Mouse (Mus musculus): Measurements from ENCODE around the gene Gm8369. TPM values are rescaled to one million over a fixed set of nuclear protein-coding genes. Genes with fewer than 3 reads are reported as not detected.
"Not testable (repeated sequence)": the region's sequence is repeated elsewhere in the genome, so short reads cannot be mapped to it uniquely, and the experiment has no call there.

The Gm8369 gene
- polyA plus RNA-seq, 1 experiment from 2014 or later: not detected

DNA sequence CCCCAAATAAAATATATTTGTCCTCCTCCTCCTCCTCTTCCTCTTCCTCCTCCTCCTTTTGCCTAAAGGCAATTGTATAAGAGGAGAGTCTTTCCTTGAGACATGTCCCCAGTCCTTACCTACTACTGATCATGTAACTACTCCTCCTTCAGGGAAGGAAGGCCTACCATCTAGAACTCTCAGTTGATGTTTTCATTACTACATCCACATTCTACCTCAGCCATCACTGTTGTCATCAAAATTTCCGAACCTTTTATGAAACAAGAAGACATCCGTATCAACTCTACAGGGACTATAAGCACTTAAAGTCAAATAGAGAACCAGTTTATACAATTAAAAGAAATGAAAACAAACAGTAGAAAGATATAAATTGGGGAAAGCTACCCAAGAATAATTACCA, 3.1 kb upstream of the Gm8369 start:
- WGBS: 90% methylated on average over 2 of the region's 2 CpGs
- no peaks in the 10 kb centered on the region for H3K27me3 ChIP-seq (replicated peaks; ENCODE audit: control insufficient read depth, insufficient read depth, low read length)
- H3K36me3 ChIP-seq (ENCODE audit: control insufficient read depth, insufficient read depth): no peaks in the 10 kb centered on the region
- no peak overlapping the region for H3K4me3 ChIP-seq (replicated peaks; ENCODE audit: low read length)
- no peaks in the 10 kb centered on the region for H3K9me3 ChIP-seq (ENCODE audit: control insufficient read depth, low read length)
- no peak overlapping the region for H3K9ac ChIP-seq (replicated peaks; ENCODE audit: low read depth, low read length)
- no peaks in the 10 kb centered on the region for H3K4me1 ChIP-seq (replicated peaks; ENCODE audit: control insufficient read depth, insufficient read depth, low read length)
- no peak for ATAC-seq
- H3K4me2 ChIP-seq (ENCODE audit: low read length): no peak overlapping the region
- H3K27ac ChIP-seq (ENCODE audit: low read length): no peak overlapping the region

DNA sequence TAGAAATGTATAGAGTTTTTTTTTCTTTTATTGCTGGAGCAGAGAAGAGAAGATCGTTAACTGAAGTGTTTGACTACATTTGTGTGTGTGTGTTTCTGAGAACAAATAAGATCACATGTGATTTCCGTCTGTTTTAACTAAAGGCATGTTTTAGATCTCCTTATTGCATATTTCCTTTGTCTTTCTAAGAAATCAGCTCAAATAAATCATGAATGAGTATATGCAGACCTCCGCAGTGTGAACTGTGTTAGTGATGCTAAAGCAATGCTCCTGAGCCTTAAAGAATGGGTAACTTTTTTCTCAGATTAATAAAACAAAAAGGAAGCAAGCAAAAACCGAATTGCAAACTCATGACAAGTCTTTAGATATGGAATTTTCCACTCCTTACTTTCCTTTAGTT, 1.8 kb upstream of the Gm8369 start:
- H3K4me3 ChIP-seq (replicated peaks; ENCODE audit: low read length): no peak overlapping the region
- H3K4me2 ChIP-seq (ENCODE audit: low read length): no peak overlapping the region
- no peaks in the 10 kb centered on the region for H3K36me3 ChIP-seq (ENCODE audit: control insufficient read depth, insufficient read depth)
- no peaks in the 10 kb centered on the region for H3K27me3 ChIP-seq (replicated peaks; ENCODE audit: control insufficient read depth, insufficient read depth, low read length)
- no peak for ATAC-seq
- WGBS: 75% methylated on average over 4 of the region's 4 CpGs
- H3K27ac ChIP-seq (ENCODE audit: low read length): no peak overlapping the region
- no peak overlapping the region for H3K9ac ChIP-seq (replicated peaks; ENCODE audit: low read depth, low read length)
- H3K9me3 ChIP-seq (ENCODE audit: control insufficient read depth, low read length): no peaks in the 10 kb centered on the region
- no peaks in the 10 kb centered on the region for H3K4me1 ChIP-seq (replicated peaks; ENCODE audit: control insufficient read depth, insufficient read depth, low read length)

- Histone ChIP-seq H3K4me1 (replicated peaks; ENCODE audit: control insufficient read depth, insufficient read depth, low read length) (no peaks in the 10 kb centered on the region), H3K4me3 (replicated peaks; ENCODE audit: low read length) (no peak overlapping the region), H3K9ac (replicated peaks; ENCODE audit: low read depth, low read length) (no peak overlapping the region), H3K36me3 (ENCODE audit: control insufficient read depth, insufficient read depth) (no peaks in the 10 kb centered on the region), H3K27me3 (replicated peaks; ENCODE audit: control insufficient read depth, insufficient read depth, low read length) (no peaks in the 10 kb centered on the region), H3K27ac (ENCODE audit: low read length) (no peak overlapping the region), H3K4me2 (ENCODE audit: low read length) (no peak overlapping the region), H3K9me3 (ENCODE audit: control insufficient read depth, low read length) (no peaks in the 10 kb centered on the region)
- 90% methylated on average over 3 of the region's 3 CpGs for WGBS
- no peak for ATAC-seq
Measured at GRCm38 (mm10) chr19:11484388-11484787, 1.4 kb upstream of the Gm8369 start.

DNA sequence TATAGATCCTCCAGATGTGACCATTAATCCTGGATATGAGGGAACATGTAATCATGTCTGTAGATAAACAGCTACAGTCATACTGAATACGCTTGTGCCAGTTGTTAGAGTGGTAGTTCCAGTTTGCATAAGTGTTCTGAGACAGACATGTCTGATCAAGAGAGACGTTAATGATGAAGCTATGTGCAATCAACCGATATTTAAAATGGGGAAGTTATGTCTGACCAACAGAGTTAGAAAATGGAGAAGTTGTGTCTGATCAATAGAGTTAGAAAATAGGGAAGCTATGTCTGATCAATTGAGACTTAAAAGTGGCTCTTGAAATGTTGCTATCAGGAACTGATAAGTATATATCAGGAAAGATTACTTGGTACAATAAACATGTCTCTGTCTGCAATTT, 472 bp upstream of the Gm8369 start:
- no peak for ATAC-seq
- H3K9ac ChIP-seq (replicated peaks; ENCODE audit: low read depth, low read length): no peak overlapping the region
- no peaks in the 10 kb centered on the region for H3K27me3 ChIP-seq (replicated peaks; ENCODE audit: control insufficient read depth, insufficient read depth, low read length)
- H3K27ac ChIP-seq (ENCODE audit: low read length): no peak overlapping the region
- WGBS: 92% methylated on average over 3 of the region's 3 CpGs
- no peak overlapping the region for H3K4me2 ChIP-seq (ENCODE audit: low read length)
- no peak overlapping the region for H3K4me3 ChIP-seq (replicated peaks; ENCODE audit: low read length)
- H3K36me3 ChIP-seq (ENCODE audit: control insufficient read depth, insufficient read depth): no peaks in the 10 kb centered on the region
- no peaks in the 10 kb centered on the region for H3K9me3 ChIP-seq (ENCODE audit: control insufficient read depth, low read length)
- no peaks in the 10 kb centered on the region for H3K4me1 ChIP-seq (replicated peaks; ENCODE audit: control insufficient read depth, insufficient read depth, low read length)

DNA sequence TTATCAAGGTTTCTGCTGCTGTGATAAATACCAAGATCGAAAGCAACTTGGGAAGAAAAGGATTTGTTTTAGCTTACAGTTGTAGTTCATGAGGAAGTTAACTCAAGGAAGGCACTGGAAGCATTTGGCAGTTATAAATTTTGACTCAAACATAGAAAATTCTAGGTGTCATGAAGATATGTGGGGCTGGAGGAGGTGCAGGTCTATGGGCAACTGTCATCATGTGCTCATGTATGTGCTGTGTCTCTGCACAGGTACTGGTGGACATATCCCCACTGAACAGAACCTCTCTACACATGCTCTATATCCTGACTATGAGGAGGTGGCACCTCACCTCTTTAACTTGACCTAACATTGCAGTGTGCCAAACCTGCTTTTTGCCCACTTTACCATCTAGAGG, 861 bp downstream of the Gm8369 start:
- no peaks in the 10 kb centered on the region for H3K4me1 ChIP-seq (replicated peaks; ENCODE audit: control insufficient read depth, insufficient read depth, low read length)
- no peak overlapping the region for H3K27ac ChIP-seq (ENCODE audit: low read length)
- no peak overlapping the region for H3K4me3 ChIP-seq (replicated peaks; ENCODE audit: low read length)
- H3K36me3 ChIP-seq (ENCODE audit: control insufficient read depth, insufficient read depth): no peaks in the 10 kb centered on the region
- no peak overlapping the region for H3K9ac ChIP-seq (replicated peaks; ENCODE audit: low read depth, low read length)
- WGBS: 87% methylated on average over 1 of the region's 1 CpGs
- H3K9me3 ChIP-seq (ENCODE audit: control insufficient read depth, low read length): no peaks in the 10 kb centered on the region
- H3K27me3 ChIP-seq (replicated peaks; ENCODE audit: control insufficient read depth, insufficient read depth, low read length): no peaks in the 10 kb centered on the region
- no peak overlapping the region for H3K4me2 ChIP-seq (ENCODE audit: low read length)
- no peak for ATAC-seq

DNA sequence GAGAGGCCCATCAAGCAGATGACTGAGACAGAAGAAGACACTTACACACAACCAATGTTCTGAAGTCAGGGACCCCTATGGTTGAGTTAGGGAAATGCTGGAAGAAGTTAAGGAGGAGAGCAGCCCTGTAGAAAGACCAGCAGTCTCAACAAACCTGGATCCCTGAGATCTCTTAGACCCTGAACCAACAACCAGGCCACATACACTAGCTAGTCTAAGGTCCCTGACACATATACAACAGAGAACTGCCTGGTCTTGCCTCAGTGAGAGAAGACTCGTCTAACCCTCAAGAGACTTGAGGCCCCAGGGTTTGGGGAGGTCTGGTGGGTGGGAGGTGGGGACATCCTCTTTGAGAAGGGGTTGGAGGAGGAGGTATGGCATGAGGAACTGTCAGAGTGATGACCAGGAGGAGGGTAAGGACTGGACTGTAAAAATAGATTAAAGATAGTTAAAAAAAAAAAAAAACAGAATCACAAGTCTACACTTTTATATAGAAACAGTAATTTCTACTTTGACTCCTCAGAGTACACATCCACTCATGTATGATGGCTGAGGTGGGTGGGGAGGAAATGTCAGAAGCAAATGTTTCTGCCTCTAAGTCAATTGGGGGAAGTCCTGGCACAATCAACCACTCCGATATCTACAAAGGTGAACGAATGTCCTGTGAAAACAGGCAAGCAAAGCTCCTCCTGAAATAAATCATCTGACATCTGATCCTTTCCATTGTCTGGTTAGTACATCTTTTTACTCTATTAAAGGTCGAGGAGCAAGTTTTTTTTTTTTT, 5.9 kb downstream of the Gm8369 start:
- Histone ChIP-seq H3K27ac (ENCODE audit: low read length) (no peak overlapping the region), H3K36me3 (ENCODE audit: control insufficient read depth, insufficient read depth) (no peaks in the 10 kb centered on the region), H3K9me3 (ENCODE audit: control insufficient read depth, low read length) (no peaks in the 10 kb centered on the region), H3K27me3 (replicated peaks; ENCODE audit: control insufficient read depth, insufficient read depth, low read length) (no peaks in the 10 kb centered on the region), H3K4me3 (replicated peaks; ENCODE audit: low read length) (no peak overlapping the region), H3K4me2 (ENCODE audit: low read length) (no peak overlapping the region), H3K9ac (replicated peaks; ENCODE audit: low read depth, low read length) (no peak overlapping the region), H3K4me1 (replicated peaks; ENCODE audit: control insufficient read depth, insufficient read depth, low read length) (no peaks in the 10 kb centered on the region)
- no peak for ATAC-seq
- 79% methylated on average over 4 of the region's 4 CpGs for WGBS

DNA sequence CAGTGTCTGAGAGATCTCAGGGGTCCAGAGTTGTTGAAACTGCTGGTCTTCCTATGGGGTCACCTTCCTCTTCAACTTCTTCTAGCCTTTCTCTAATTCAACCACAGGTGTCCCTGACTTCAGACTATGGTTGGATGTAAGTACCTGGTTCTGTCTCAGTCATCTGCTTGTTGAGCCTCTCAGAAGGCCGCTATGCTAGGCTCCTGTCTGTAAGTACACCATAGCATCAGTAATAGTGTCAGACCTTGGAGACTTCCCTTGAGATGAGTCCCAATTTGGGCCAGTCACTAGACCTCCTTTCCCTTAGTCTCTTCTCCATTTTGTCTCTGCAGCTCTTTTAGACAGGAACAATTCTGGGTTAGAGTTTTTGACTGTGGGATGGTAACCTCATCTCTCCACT, 6.9 kb downstream of the Gm8369 start:
- no peak for ATAC-seq
- H3K9me3 ChIP-seq (ENCODE audit: control insufficient read depth, low read length): no peaks in the 10 kb centered on the region
- no peak overlapping the region for H3K27ac ChIP-seq (ENCODE audit: low read length)

DNA sequence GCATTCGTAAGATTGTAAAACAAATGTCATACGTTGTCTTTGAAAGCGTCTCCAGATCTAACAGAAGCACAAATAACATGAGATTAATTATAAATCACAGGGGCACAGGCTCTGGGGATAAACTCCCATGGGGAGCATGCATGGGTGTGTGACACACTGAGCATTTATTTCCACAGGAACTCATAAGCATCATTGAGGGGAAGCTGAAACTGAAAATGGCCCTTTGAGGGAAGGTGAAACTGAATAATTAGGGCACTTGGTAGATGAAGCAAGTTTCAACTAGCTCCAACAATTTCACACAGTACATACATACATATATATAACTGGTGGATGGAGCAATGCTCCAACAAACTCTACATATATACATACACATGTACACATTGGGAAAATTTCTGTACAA, 8.8 kb downstream of the Gm8369 start:
- H3K4me3 ChIP-seq (replicated peaks; ENCODE audit: low read length): no peak overlapping the region
- H3K4me2 ChIP-seq (ENCODE audit: low read length): no peak overlapping the region
- no peak overlapping the region for H3K9ac ChIP-seq (replicated peaks; ENCODE audit: low read depth, low read length)
- H3K27me3 ChIP-seq (replicated peaks; ENCODE audit: control insufficient read depth, insufficient read depth, low read length): no peaks in the 10 kb centered on the region
- no peaks in the 10 kb centered on the region for H3K4me1 ChIP-seq (replicated peaks; ENCODE audit: control insufficient read depth, insufficient read depth, low read length)
- H3K27ac ChIP-seq (ENCODE audit: low read length): no peak overlapping the region
- no peaks in the 10 kb centered on the region for H3K36me3 ChIP-seq (ENCODE audit: control insufficient read depth, insufficient read depth)
- no peaks in the 10 kb centered on the region for H3K9me3 ChIP-seq (ENCODE audit: control insufficient read depth, low read length)
- 90% methylated on average over 3 of the region's 3 CpGs for WGBS
- ATAC-seq: no peak

More for the DNA sequence above, 6.9 kb downstream of the Gm8369 start:
- H3K4me2 ChIP-seq (ENCODE audit: low read length): no peak overlapping the region
- no peaks in the 10 kb centered on the region for H3K27me3 ChIP-seq (replicated peaks; ENCODE audit: control insufficient read depth, insufficient read depth, low read length)
- no peaks in the 10 kb centered on the region for H3K36me3 ChIP-seq (ENCODE audit: control insufficient read depth, insufficient read depth)
- H3K4me1 ChIP-seq (replicated peaks; ENCODE audit: control insufficient read depth, insufficient read depth, low read length): no peaks in the 10 kb centered on the region
- WGBS: 91% methylated on average over 1 of the region's 1 CpGs
- H3K4me3 ChIP-seq (replicated peaks; ENCODE audit: low read length): no peak overlapping the region
- no peak overlapping the region for H3K9ac ChIP-seq (replicated peaks; ENCODE audit: low read depth, low read length)

DNA sequence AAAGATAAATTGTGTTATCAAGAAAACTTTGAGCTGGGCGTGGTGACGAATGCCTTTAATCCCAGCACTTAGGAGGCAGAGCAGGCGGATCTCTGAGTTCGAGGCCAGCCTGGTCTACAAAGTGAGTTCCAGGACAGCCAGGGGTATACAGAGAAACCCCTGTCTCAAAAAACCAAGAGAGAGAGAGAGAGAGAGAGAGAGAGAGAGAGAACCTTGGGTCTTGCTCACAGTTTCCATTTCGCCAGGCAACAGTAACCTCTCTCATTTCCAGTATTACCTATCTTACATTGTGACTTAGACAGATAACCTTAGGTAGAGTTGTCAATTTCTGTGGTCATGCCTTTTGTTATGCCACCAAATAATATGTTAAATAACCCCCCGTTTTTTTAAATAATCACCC, 10.6 kb downstream of the Gm8369 start:
- H3K36me3 ChIP-seq (ENCODE audit: control insufficient read depth, insufficient read depth): no peaks in the 10 kb centered on the region
- H3K9me3 ChIP-seq (ENCODE audit: control insufficient read depth, low read length): no peaks in the 10 kb centered on the region
- H3K4me2 ChIP-seq (ENCODE audit: low read length): no peak overlapping the region
- ATAC-seq: no peak
- no peaks in the 10 kb centered on the region for H3K4me1 ChIP-seq (replicated peaks; ENCODE audit: control insufficient read depth, insufficient read depth, low read length)
- WGBS: 83% methylated on average over 6 of the region's 6 CpGs
- no peaks in the 10 kb centered on the region for H3K27me3 ChIP-seq (replicated peaks; ENCODE audit: control insufficient read depth, insufficient read depth, low read length)
- no peak overlapping the region for H3K27ac ChIP-seq (ENCODE audit: low read length)
- H3K9ac ChIP-seq (replicated peaks; ENCODE audit: low read depth, low read length): no peak overlapping the region
- no peak overlapping the region for H3K4me3 ChIP-seq (replicated peaks; ENCODE audit: low read length)

DNA sequence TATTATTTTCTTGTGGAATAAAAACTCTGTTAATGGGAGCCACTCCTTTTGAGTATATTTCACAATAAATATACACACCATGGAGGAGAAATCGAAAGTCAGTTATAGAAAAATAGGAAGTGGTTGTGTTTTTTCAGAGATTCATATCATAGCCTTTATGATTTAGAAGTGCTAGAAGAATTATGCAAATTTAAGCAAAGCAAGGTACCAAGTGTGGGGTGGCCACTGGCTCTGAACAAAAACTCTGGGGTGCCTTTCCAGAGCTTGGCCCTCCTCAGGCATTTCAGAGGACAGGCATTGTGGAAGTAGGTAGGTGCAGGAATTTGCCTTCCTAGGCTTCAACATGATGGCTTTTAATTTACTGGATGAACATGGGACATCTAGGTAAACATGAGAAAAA, 11.6 kb downstream of the Gm8369 start:
- not testable (repeated sequence) for H3K9me3 ChIP-seq (ENCODE audit: control insufficient read depth, low read length); H3K4me1 ChIP-seq (replicated peaks; ENCODE audit: control insufficient read depth, insufficient read depth, low read length); H3K9ac ChIP-seq (replicated peaks; ENCODE audit: low read depth, low read length); H3K27me3 ChIP-seq (replicated peaks; ENCODE audit: control insufficient read depth, insufficient read depth, low read length); H3K27ac ChIP-seq (ENCODE audit: low read length); H3K4me3 ChIP-seq (replicated peaks; ENCODE audit: low read length); H3K4me2 ChIP-seq (ENCODE audit: low read length); ATAC-seq; H3K36me3 ChIP-seq (ENCODE audit: control insufficient read depth, insufficient read depth)
- 86% methylated on average over 1 of the region's 1 CpGs for WGBS

Data from forebrain, embryonic 16.5 days (tissue).